Mouse (Mus musculus) lung, embryonic 14.5 days (tissue): Measurements from ENCODE around the gene Reep6. TPM values are rescaled to one million over a fixed set of nuclear protein-coding genes. Genes with fewer than 3 reads are reported as not detected.

Source experiments
- ATAC-seq: fragments of 200-750 bp; cut with Nextera tagmentation; 2 replicates; pipeline ENCODE4 v1.8.0; 2017; ENCODE audit warnings: mild to moderate bottlenecking, moderate TSS enrichment, moderate library complexity; ENCODE audit not compliant: insufficient read depth
- DNase-seq: peaks from one replicate; pipeline ENCODE4 v3.0.0-alpha.2; 2015
- H3K27ac ChIP-seq: fragments of 300-500 bp; sonication (generic); 2 replicates; pipeline ENCODE4 v1.5.1; 2014; ENCODE audit warnings: low read depth, mild to moderate bottlenecking, moderate library complexity
- H3K27me3 ChIP-seq: fragments of 300-500 bp; sonication (generic); 2 replicates; pipeline ENCODE4 v1.6.1; 2014; ENCODE audit warnings: low read length, control low read depth; ENCODE audit not compliant: insufficient read depth
- H3K36me3 ChIP-seq: fragments of 300-500 bp; sonication (generic); 2 replicates; pipeline ENCODE4 v1.6.1; 2014; ENCODE audit warnings: control low read depth; ENCODE audit not compliant: insufficient read depth
- H3K4me1 ChIP-seq: fragments of 300-500 bp; sonication (generic); 2 replicates; pipeline ENCODE4 v1.6.1; 2014; ENCODE audit warnings: antibody characterized with exemption, control low read depth; ENCODE audit not compliant: insufficient read depth
- H3K4me2 ChIP-seq: fragments of 300-500 bp; sonication (generic); 2 replicates; pipeline ENCODE4 v1.6.1; 2014; ENCODE audit warnings: mild to moderate bottlenecking
- H3K4me3 ChIP-seq: fragments of 300-500 bp; sonication (generic); 2 replicates; pipeline ENCODE4 v1.5.1; 2014; ENCODE audit warnings: low read depth, low read length
- H3K9ac ChIP-seq: fragments of 300-500 bp; sonication (generic); 2 replicates; pipeline ENCODE4 v1.6.1; 2014
- H3K9me3 ChIP-seq: fragments of 300-500 bp; sonication (generic); 2 replicates; pipeline ENCODE4 v1.6.1; 2016; ENCODE audit warnings: low read depth, low read length, control low read depth
- CTCF ChIP-seq: IDR thresholded peaks from 2 replicates; pipeline ENCODE4 v1.5.1; 2016; ENCODE audit warnings: antibody characterized with exemption, low read depth
- WGBS: fragments of 180-500 bp; shearing (Covaris S2); extraction: QIAGEN DNeasy Blood & Tissue Kit; methylation state at CpG from one replicate; pipeline ENCODE4 v1.1.7; 2014; 5-methylcytosine and 5-hydroxymethylcytosine counted together
- polyA plus RNA-seq: library from polyadenylated mRNA; unstranded; fragments of >200 nt; fragmentation: Nextera tagmentation; extraction: Ambion mirVana; gene quantifications from 2 replicates; pipeline ENCODE4 v1.2.1, GENCODE M21; 2014

Gene Reep6
- polyA plus RNA-seq, 1 experiment from 2014 or later: 12.2 TPM

DNA sequence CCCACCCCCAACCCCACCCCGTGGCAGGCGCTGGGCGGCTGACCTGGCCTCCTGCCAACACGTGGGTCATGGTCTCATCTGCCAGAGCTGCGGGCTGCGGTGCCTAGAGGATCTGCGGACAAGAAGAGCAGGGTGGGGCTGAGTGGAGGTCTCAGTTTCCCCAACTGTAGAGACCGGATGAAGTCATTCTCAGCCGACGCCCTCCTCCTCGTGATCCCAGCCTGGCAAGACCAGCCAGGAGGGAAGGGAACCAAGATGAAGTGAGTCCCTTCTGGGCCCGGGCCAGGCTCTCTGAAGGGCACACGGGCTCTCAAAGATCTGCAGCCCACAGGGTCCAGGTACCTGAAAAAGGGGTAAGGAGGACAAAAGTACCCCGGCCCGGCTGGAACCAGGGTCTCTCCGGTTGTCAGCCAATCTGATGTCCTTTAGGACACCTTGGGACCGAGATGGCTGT lies 17.8 kb downstream of the Reep6 start:
- Histone ChIP-seq H3K4me2 (peak overlapping the region; percentile 60), H3K4me3 (peak overlapping the region; percentile 36), H3K4me1 (peaks cover 18% of the 10 kb centered on the region; the same call in 1 of the 2 replicates), H3K9me3 (no peaks in the 10 kb centered on the region), H3K27me3 (peaks cover 97% of the 10 kb centered on the region), H3K27ac (no peak overlapping the region), H3K36me3 (no peaks in the 10 kb centered on the region), H3K9ac (peak overlapping the region; percentile 26; the same call in 1 of the 2 replicates)
- ATAC-seq: no peak
- no peak for TF ChIP-seq CTCF
- 8% methylated on average over 17 of the region's 17 CpGs for WGBS
- no peak for DNase-seq

- DNase-seq (peak; percentile 74), ATAC-seq (peak; percentile 33; the same call in 1 of the 2 replicates)
- H3K9me3 ChIP-seq: no peaks in the 10 kb centered on the region
- H3K9ac ChIP-seq: peak within 1 kb of the TSS; percentile 26; the same call in 1 of the 2 replicates
- peaks cover 97% of the 10 kb centered on the region for H3K27me3 ChIP-seq
- peak; percentile 64 for TF ChIP-seq CTCF
- peaks cover 16% of the 10 kb centered on the region; the same call in 1 of the 2 replicates for H3K4me1 ChIP-seq
- 1% methylated on average over 38 of the region's 42 CpGs for WGBS
- no peaks in the 10 kb centered on the region for H3K36me3 ChIP-seq
- H3K4me3 ChIP-seq: peak within 1 kb of the TSS; percentile 36
- H3K27ac ChIP-seq: no peak within 1 kb of the TSS
- H3K4me2 ChIP-seq: peak within 1 kb of the TSS; percentile 60
These were observed 18.6 kb downstream of the Reep6 start, which contains the start of gene Adamtsl5 for GRCm38 (mm10) chr10:80348244-80348781. Adamtsl5 (minus strand) TSS chr10:80348412.

GRCm38 (mm10) chr10:80348981-80349380 lies 19.2 kb downstream of the Reep6 start:
- Histone ChIP-seq H3K27ac (no peak overlapping the region), H3K4me3 (peak overlapping the region; percentile 36), H3K36me3 (no peaks in the 10 kb centered on the region), H3K27me3 (peaks cover 91% of the 10 kb centered on the region), H3K4me1 (peaks cover 10% of the 10 kb centered on the region; the same call in 1 of the 2 replicates), H3K9ac (0 out of 2 replicates have a peak overlapping the region, but pooled peaks have one; percentile 9), H3K4me2 (peak overlapping the region; percentile 60), H3K9me3 (no peaks in the 10 kb centered on the region)
- ATAC-seq (no peak), DNase-seq (peak; percentile 62)
- no peak for TF ChIP-seq CTCF
- WGBS: 14% methylated on average over 26 of the region's 26 CpGs

GRCm38 (mm10) chr10:80350292-80350691 lies 20.5 kb downstream of the Reep6 start:
- H3K4me1 ChIP-seq: peaks cover 10% of the 10 kb centered on the region; the same call in 1 of the 2 replicates
- ATAC-seq: peak; percentile 81
- H3K9ac ChIP-seq: no peak overlapping the region
- DNase-seq: peak; percentile 94
- WGBS: 5% methylated on average over 7 of the region's 7 CpGs
- no peak overlapping the region for H3K27ac ChIP-seq
- peak; percentile 98 for TF ChIP-seq CTCF
- no peak overlapping the region for H3K4me3 ChIP-seq
- H3K27me3 ChIP-seq: peaks cover 89% of the 10 kb centered on the region
- no peak overlapping the region for H3K4me2 ChIP-seq
- no peaks in the 10 kb centered on the region for H3K36me3 ChIP-seq
- H3K9me3 ChIP-seq: no peaks in the 10 kb centered on the region

DNA sequence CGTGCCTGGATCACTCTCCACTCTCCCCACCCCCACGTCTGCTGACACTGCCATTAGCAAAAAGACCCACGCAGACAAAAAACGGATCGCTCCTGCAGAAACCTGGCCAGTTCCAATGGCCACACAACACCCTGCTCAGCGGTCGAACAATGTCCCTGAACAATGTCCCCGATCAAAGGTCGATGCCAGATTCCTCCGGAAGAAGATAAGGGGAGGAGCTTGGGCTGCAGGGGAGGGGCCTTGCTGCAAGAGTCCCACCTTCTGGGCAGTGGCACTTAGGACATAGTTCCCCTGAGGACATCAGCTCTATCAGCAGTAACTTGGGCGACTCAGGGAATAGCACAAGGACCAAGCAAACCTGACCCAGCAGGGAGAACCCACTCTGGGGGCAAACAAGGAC lies 22.1 kb downstream of the Reep6 start:
- Histone ChIP-seq H3K9me3 (no peaks in the 10 kb centered on the region), H3K4me3 (no peak overlapping the region), H3K9ac (no peak overlapping the region), H3K36me3 (no peaks in the 10 kb centered on the region), H3K4me2 (no peak overlapping the region), H3K27me3 (peaks cover 90% of the 10 kb centered on the region), H3K27ac (no peak overlapping the region), H3K4me1 (peaks cover 15% of the 10 kb centered on the region; the same call in 1 of the 2 replicates)
- TF ChIP-seq CTCF: no peak
- DNase-seq: no peak
- 29% methylated on average over 11 of the region's 11 CpGs for WGBS
- ATAC-seq: no peak

DNA sequence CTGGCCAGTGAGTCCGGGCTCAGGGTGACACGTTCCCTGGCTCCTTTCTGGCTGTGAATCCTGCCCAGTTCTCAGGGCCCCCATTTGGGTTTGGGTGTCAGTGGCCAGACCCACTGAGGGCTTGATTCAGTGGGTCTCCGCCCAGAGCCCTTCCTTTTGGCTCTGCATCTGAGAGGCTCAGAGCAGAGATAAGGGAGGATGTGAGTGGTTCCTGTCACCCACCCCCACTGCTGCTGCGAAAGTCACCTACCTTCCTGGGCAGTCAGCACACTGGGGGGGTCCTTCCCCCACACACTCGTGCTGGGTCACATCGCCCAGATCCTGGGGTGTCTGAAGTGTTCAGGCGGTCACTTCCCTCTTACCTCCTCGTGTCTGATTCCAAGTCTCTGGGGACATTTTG lies 23.0 kb downstream of the Reep6 start:
- H3K36me3 ChIP-seq: no peaks in the 10 kb centered on the region
- H3K27me3 ChIP-seq: peaks cover 91% of the 10 kb centered on the region
- H3K9ac ChIP-seq: no peak overlapping the region
- peaks cover 15% of the 10 kb centered on the region; the same call in 1 of the 2 replicates for H3K4me1 ChIP-seq
- no peaks in the 10 kb centered on the region for H3K9me3 ChIP-seq
- no peak overlapping the region for H3K4me3 ChIP-seq
- TF ChIP-seq CTCF: no peak
- DNase-seq (no peak), ATAC-seq (no peak)
- H3K27ac ChIP-seq: no peak overlapping the region
- no peak overlapping the region for H3K4me2 ChIP-seq
- 49% methylated on average over 8 of the region's 8 CpGs for WGBS

DNA sequence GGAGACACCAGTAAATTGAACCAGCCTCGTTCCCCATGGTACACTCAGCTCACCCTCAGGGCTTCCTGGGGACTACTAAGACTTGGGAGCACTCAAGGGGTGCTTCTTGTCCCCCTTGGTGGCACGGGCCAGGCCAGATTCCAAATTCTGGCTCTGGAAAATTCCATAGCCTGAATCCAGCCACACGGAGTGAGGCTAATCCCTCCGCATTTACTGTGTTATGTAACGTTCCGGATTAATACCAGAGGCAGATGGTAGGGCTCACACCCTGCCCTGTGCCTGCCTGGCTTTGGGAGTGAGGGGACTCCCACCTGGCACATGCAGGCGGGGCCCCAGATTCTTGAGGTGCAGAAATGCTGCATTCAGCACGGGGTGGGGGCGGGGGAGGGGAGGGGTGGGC lies 25.7 kb downstream of the Reep6 start:
- Histone ChIP-seq H3K4me2 (no peak overlapping the region), H3K27me3 (peaks cover 78% of the 10 kb centered on the region), H3K27ac (no peak overlapping the region), H3K36me3 (no peaks in the 10 kb centered on the region), H3K9me3 (no peaks in the 10 kb centered on the region), H3K4me3 (no peak overlapping the region), H3K4me1 (peaks cover 5% of the 10 kb centered on the region; the same call in 1 of the 2 replicates), H3K9ac (no peak overlapping the region)
- 14% methylated on average over 9 of the region's 9 CpGs for WGBS
- no peak for TF ChIP-seq CTCF
- DNase-seq (no peak), ATAC-seq (no peak)
